Mouse (Mus musculus) heart, postnatal 0 days (tissue): ENCODE measurements around the gene Kncn. TPM values are rescaled to one million over a fixed set of nuclear protein-coding genes. Genes with fewer than 3 reads are reported as not detected.

ENCODE experiments used
- ATAC-seq: fragments of 200-750 bp; cut with Nextera tagmentation; 2 replicates; pipeline ENCODE4 v1.8.0; 2017; ENCODE audit warnings: low read depth, moderate number of reproducible peaks, moderate library complexity; ENCODE audit not compliant: insufficient read depth
- DNase-seq: peaks from one replicate; pipeline ENCODE4 v3.0.0-alpha.2; 2016; ENCODE audit warnings: low spot score
- H3K27ac ChIP-seq: fragments of 300-500 bp; sonication (generic); 2 replicates; pipeline ENCODE4 v1.5.1; 2014; ENCODE audit warnings: low read depth, mild to moderate bottlenecking
- H3K27me3 ChIP-seq: fragments of 300-500 bp; sonication (generic); 2 replicates; pipeline ENCODE4 v1.6.1; 2014; ENCODE audit warnings: low read length, mixed read lengths; ENCODE audit not compliant: control insufficient read depth, insufficient read depth
- H3K36me3 ChIP-seq: fragments of 300-500 bp; sonication (generic); replicated peaks from 2 replicates; pipeline ENCODE4 v1.6.1; 2014; ENCODE audit warnings: low read length, mixed read lengths; ENCODE audit not compliant: control insufficient read depth, insufficient read depth
- H3K4me1 ChIP-seq: fragments of 300-500 bp; sonication (generic); 2 replicates; pipeline ENCODE4 v1.6.1; 2014; ENCODE audit warnings: antibody characterized with exemption; ENCODE audit not compliant: control insufficient read depth, insufficient read depth
- H3K4me2 ChIP-seq: fragments of 300-500 bp; sonication (generic); 2 replicates; pipeline ENCODE4 v1.6.1; 2014; ENCODE audit warnings: low read depth, mild to moderate bottlenecking, low read length, moderate library complexity
- H3K4me3 ChIP-seq: fragments of 300-500 bp; sonication (generic); 2 replicates; pipeline ENCODE4 v1.5.1; 2014; ENCODE audit warnings: low read depth, low read length
- H3K9ac ChIP-seq: fragments of 300-500 bp; sonication (generic); replicated peaks from 2 replicates; pipeline ENCODE4 v1.6.1; 2014; ENCODE audit warnings: low read depth, low read length, mixed read lengths
- H3K9me3 ChIP-seq: fragments of 300-500 bp; sonication (generic); replicated peaks from 2 replicates; pipeline ENCODE4 v1.6.1; 2016; ENCODE audit warnings: low read length; ENCODE audit not compliant: control insufficient read depth
- CTCF ChIP-seq: IDR thresholded peaks from 2 replicates; pipeline ENCODE4 v1.5.1; 2016; ENCODE audit warnings: antibody characterized with exemption, control low read depth, low read depth
- EP300 ChIP-seq: IDR thresholded peaks from 2 replicates; pipeline ENCODE4 v1.6.1; 2016; ENCODE audit warnings: antibody characterized with exemption, low read depth
- WGBS: fragments of 180-500 bp; shearing (Covaris S2); extraction: QIAGEN DNeasy Blood & Tissue Kit; methylation state at CpG from one replicate; pipeline ENCODE4 v1.1.7; 2014; 5-methylcytosine and 5-hydroxymethylcytosine counted together
- polyA plus RNA-seq: library from polyadenylated mRNA; unstranded; fragments of >200 nt; fragmentation: Nextera tagmentation; extraction: Ambion mirVana; gene quantifications from 2 replicates; pipeline ENCODE4 v1.2.1, GENCODE M21; 2015
- total RNA-seq: library from RNA; depleted of rRNA; stranded (reverse); fragments of >200 nt; gene quantifications from 2 replicates; pipeline ENCODE4 v1.2.3, GENCODE M21; 2014; ENCODE audit warnings: low replicate concordance

The Kncn gene
- total and polyA plus RNA-seq, 2 experiments from 2014 or later, result not detected

DNA sequence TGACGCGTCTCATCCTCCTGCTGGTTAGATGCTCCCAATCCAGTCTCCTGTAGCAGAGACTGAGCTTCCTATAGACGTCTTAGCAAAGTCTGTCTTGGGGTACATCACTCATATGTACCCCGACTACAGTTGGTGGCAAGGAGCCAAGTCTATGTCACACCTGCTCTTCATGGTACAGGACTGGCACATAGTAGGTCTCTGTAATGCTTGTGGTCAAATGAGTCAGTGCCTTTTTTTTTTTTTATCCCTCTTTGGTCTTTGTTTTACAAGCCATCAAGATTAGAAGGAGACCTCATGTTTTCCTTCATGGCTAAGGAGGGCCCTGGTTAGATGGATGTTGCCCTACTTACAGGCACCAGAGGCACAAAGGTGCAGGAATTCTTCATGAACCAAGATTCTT is 43.4 kb upstream of the Kncn start:
- H3K36me3 ChIP-seq, result 0 out of 2 replicates have a peak, but pooled peaks cover under 1% of the 10 kb centered on the region
- H3K27ac ChIP-seq, result no peak overlapping the region
- H3K4me1 ChIP-seq, result peaks cover 11% of the 10 kb centered on the region
- H3K4me3 ChIP-seq, result no peak overlapping the region
- ATAC-seq (no peak), DNase-seq (no peak)
- H3K9ac ChIP-seq, result no peak overlapping the region
- no peaks in the 10 kb centered on the region for H3K27me3 ChIP-seq
- 83% methylated on average over 4 of the region's 4 CpGs for WGBS
- H3K4me2 ChIP-seq, result no peak overlapping the region
- TF ChIP-seq EP300 (no peak), CTCF (no peak)
- no peaks in the 10 kb centered on the region for H3K9me3 ChIP-seq

DNA sequence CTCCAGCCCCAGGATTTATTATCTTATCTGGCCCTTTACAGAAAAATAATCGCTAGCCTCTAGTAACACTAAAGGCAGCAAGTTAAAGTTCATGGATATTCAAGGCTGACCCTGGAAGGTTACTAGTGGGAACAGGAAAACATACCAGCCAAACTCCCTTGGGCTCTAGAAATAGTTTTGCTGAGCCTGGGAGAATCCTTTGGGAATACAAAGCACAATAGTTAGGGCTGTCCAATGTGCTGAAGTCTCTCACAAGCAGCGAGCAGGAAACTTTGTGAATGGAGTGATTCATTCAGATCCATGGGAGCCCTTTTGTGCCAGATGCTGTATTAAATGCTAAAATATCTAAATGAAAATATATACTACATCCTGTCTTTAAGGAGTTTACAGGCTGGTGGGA is 37.5 kb upstream of the Kncn start:
- WGBS, result 23% methylated on average over 2 of the region's 2 CpGs
- Histone ChIP-seq H3K4me2 (no peak overlapping the region), H3K36me3 (peaks cover 18% of the 10 kb centered on the region; the same call in 1 of the 2 replicates), H3K9me3 (no peaks in the 10 kb centered on the region), H3K27me3 (no peaks in the 10 kb centered on the region), H3K9ac (no peak overlapping the region), H3K4me3 (no peak overlapping the region), H3K27ac (no peak overlapping the region), H3K4me1 (peaks cover 19% of the 10 kb centered on the region)
- DNase-seq (peak; percentile 46), ATAC-seq (peak; percentile 51)
- TF ChIP-seq EP300 (no peak), CTCF (no peak)

DNA sequence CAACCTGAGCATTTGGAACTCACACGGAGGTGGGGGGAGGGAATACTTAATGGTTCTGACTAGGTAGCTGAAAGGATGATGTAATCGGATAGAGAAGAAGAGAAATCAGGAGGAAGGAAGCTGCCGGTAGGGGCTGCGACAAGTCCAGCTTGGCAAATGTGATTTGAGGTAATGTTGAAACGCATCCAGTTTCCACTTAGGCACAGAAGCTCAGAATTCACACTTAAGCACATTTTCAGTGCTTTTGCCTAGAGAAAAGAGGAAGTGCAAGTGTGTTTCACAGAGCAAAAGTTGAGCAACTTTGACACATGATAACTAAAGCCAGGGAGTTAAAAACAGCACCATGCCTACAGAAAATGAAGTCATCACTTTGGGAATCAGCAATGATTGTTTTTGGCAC is 36.8 kb upstream of the Kncn start:
- Histone ChIP-seq H3K27ac (no peak overlapping the region), H3K27me3 (no peaks in the 10 kb centered on the region), H3K4me2 (no peak overlapping the region), H3K9ac (no peak overlapping the region), H3K4me3 (no peak overlapping the region), H3K4me1 (peaks cover 19% of the 10 kb centered on the region), H3K36me3 (peaks cover 18% of the 10 kb centered on the region; the same call in 1 of the 2 replicates), H3K9me3 (no peaks in the 10 kb centered on the region)
- no peak for ATAC-seq
- 27% methylated on average over 5 of the region's 5 CpGs for WGBS
- TF ChIP-seq CTCF (no peak), EP300 (no peak)
- peak; percentile 29 for DNase-seq

DNA sequence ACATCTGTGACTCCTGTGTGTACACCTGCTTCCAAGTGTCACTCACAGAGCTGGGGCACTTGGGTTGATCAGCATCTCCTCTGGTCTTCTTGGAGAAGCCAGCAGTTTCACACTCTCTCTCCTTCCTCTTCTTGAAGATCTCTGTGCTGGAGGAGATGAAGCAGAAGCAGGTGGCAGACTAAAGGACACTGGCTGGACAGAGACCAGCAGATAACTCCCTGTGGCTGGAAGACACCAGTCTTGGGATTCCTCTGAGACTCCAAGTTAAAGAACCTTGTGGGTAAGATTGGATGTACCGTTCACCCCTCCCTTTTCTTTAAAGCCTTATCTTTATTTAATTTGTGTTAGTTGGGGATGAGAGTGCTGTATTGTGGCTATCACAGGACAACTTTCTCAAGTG is 36.1 kb upstream of the Kncn start:
- ATAC-seq (no peak), DNase-seq (no peak)
- no peaks in the 10 kb centered on the region for H3K9me3 ChIP-seq
- peaks cover 19% of the 10 kb centered on the region for H3K4me1 ChIP-seq
- no peaks in the 10 kb centered on the region for H3K27me3 ChIP-seq
- H3K9ac ChIP-seq, result no peak overlapping the region
- no peak overlapping the region for H3K4me2 ChIP-seq
- H3K36me3 ChIP-seq, result peaks cover 18% of the 10 kb centered on the region; the same call in 1 of the 2 replicates
- H3K27ac ChIP-seq, result no peak overlapping the region
- WGBS, result 59% methylated on average over 1 of the region's 1 CpGs
- H3K4me3 ChIP-seq, result no peak overlapping the region
- no peak for TF ChIP-seq CTCF

DNA sequence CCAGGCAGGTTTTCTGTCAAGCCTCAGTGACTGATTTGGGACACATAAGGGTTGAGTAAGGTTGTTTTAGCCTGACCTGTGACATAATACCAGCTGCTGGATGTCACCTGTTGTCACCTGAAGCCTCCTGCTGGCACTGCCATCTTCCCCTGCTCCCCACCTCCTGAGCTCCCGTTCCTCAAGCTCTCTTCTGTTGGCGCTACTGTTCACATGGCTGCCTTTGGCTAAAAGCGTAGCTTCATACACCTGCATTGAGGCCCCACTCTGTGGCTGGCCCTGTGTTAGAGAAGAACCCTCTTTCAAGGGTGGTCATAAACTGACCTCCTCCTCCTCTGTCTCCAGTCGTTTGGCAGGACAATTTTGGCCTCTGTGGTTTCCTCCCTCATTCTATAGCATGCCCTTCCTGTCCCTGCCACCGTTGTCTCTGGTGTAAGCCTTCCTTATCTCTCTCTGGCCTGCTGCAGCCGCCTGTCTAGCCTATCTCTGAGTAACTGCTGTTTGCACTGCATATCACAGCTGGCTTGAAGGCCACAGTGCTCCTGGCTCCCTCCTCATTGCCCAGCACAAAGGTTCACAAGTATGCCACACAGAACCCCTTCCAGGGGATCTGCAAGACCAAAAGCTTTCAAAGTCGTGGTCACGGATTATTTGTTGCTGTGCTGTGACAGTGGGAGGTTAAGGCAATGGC is 35.1 kb upstream of the Kncn start:
- Histone ChIP-seq H3K27me3 (no peaks in the 10 kb centered on the region), H3K9me3 (no peaks in the 10 kb centered on the region), H3K4me2 (no peak overlapping the region), H3K36me3 (peaks cover 18% of the 10 kb centered on the region; the same call in 1 of the 2 replicates), H3K9ac (no peak overlapping the region), H3K4me1 (peaks cover 19% of the 10 kb centered on the region), H3K4me3 (no peak overlapping the region), H3K27ac (no peak overlapping the region)
- 30% methylated on average over 8 of the region's 8 CpGs for WGBS
- TF ChIP-seq CTCF, result no peak
- TF ChIP-seq EP300, result no peak
- ATAC-seq (peak; percentile 24; the same call in 1 of the 2 replicates), DNase-seq (no peak)

DNA sequence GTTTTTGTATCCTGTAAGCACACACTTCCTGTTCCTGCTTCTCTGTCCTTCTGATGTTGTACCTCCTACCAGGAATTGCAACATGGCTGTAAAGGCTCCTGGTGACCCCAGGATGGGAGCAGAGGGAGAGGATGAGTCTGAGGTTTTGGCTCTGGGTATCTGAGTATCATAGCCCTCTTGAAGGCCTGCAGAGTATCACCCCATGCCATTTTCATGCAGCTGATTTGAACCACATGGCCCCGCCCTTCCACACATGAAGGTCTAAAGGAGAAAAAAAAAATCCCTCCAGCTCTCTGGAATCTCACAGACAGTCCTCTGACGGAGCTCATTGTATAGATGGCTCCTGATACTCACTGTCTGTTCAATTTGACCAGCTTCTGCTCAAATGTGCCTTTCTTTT is 34.1 kb upstream of the Kncn start:
- no peak for ATAC-seq
- Histone ChIP-seq H3K9me3 (no peaks in the 10 kb centered on the region), H3K4me1 (peaks cover 19% of the 10 kb centered on the region), H3K4me3 (no peak overlapping the region), H3K27me3 (no peaks in the 10 kb centered on the region), H3K4me2 (no peak overlapping the region), H3K36me3 (peaks cover 18% of the 10 kb centered on the region; the same call in 1 of the 2 replicates), H3K9ac (no peak overlapping the region), H3K27ac (no peak overlapping the region)
- 84% methylated on average over 2 of the region's 2 CpGs for WGBS
- TF ChIP-seq CTCF, result no peak
- no peak for DNase-seq
